Mouse (Mus musculus) kidney, embryonic 14.5 days (tissue): ENCODE measurements around the gene Wnk4. TPM values are rescaled to one million over a fixed set of nuclear protein-coding genes. Genes with fewer than 3 reads are reported as not detected.
A peak's percentile ranks its signal among the peaks of the same experiment; 100 is the strongest.

Experiments
- ATAC-seq: fragments of 200-750 bp; cut with Nextera tagmentation; 2 replicates; pipeline ENCODE4 v1.8.0; 2017; ENCODE audit warnings: moderate number of reproducible peaks, mild to moderate bottlenecking, moderate TSS enrichment, moderate library complexity; ENCODE audit not compliant: low FRiP score, low TSS enrichment
- H3K27ac ChIP-seq: fragments of 300-500 bp; sonication (generic); 2 replicates; pipeline ENCODE4 v1.5.1; 2014; ENCODE audit warnings: low read depth, mild to moderate bottlenecking, low read length, moderate library complexity, mixed read lengths
- H3K27me3 ChIP-seq: fragments of 300-500 bp; sonication (generic); 2 replicates; pipeline ENCODE4 v1.6.1; 2014; ENCODE audit warnings: mild to moderate bottlenecking, low read length; ENCODE audit not compliant: control insufficient read depth, insufficient read depth
- H3K36me3 ChIP-seq: fragments of 300-500 bp; sonication (generic); 2 replicates; pipeline ENCODE4 v1.6.1; 2014; ENCODE audit warnings: low read length, mixed read lengths; ENCODE audit not compliant: control insufficient read depth, insufficient read depth
- H3K4me1 ChIP-seq: fragments of 300-500 bp; sonication (generic); 2 replicates; pipeline ENCODE4 v1.6.1; 2014; ENCODE audit warnings: low read length, mixed read lengths; ENCODE audit not compliant: control insufficient read depth, insufficient read depth
- H3K4me2 ChIP-seq: fragments of 300-500 bp; sonication (generic); replicated peaks from 2 replicates; pipeline ENCODE4 v1.6.1; 2014; ENCODE audit warnings: low read depth, mild to moderate bottlenecking, low read length
- H3K4me3 ChIP-seq: fragments of 300-500 bp; sonication (generic); 2 replicates; pipeline ENCODE4 v1.5.1; 2014; ENCODE audit warnings: mild to moderate bottlenecking, low read length
- H3K9ac ChIP-seq: fragments of 300-500 bp; sonication (generic); 2 replicates; pipeline ENCODE4 v1.6.1; 2014; ENCODE audit warnings: low read depth, mild to moderate bottlenecking, low read length, moderate library complexity
- H3K9me3 ChIP-seq: fragments of 300-500 bp; sonication (generic); 2 replicates; pipeline ENCODE4 v1.6.1; 2016; ENCODE audit warnings: low read length; ENCODE audit not compliant: control insufficient read depth
- WGBS: fragments of 180-500 bp; shearing (Covaris S2); extraction: QIAGEN DNeasy Blood & Tissue Kit; methylation state at CpG from one replicate; pipeline ENCODE4 v1.1.7; 2014; 5-methylcytosine and 5-hydroxymethylcytosine counted together
- polyA plus RNA-seq: library from polyadenylated mRNA; unstranded; fragments of >200 nt; fragmentation: Nextera tagmentation; extraction: Ambion mirVana; gene quantifications from 2 replicates; pipeline ENCODE4 v1.2.1, GENCODE M21; 2014

Gene Wnk4
- polyA plus RNA-seq, 1 experiment from 2014 or later: 28.1 TPM

- Histone ChIP-seq H3K4me3 (no peak overlapping the region), H3K27me3 (no peaks in the 10 kb centered on the region), H3K4me1 (peaks cover 27% of the 10 kb centered on the region), H3K27ac (no peak overlapping the region), H3K9me3 (no peaks in the 10 kb centered on the region), H3K9ac (no peak overlapping the region; the same call in 1 of the 2 replicates), H3K36me3 (peaks cover 3% of the 10 kb centered on the region; the same call in 1 of the 2 replicates), H3K4me2 (no peak overlapping the region)
- WGBS: 67% methylated on average over 2 of the region's 2 CpGs
- no peak for ATAC-seq
Measured at GRCm38 (mm10) chr11:101251031-101251430, 9.3 kb upstream of the Wnk4 start.

GRCm38 (mm10) chr11:101252941-101253340 lies 7.4 kb upstream of the Wnk4 start:
- Histone ChIP-seq H3K4me2 (peak overlapping the region; percentile 65), H3K36me3 (peaks cover 9% of the 10 kb centered on the region; the same call in 1 of the 2 replicates), H3K4me1 (peaks cover 18% of the 10 kb centered on the region), H3K4me3 (peak overlapping the region; percentile 60), H3K27me3 (no peaks in the 10 kb centered on the region), H3K9ac (peak overlapping the region; percentile 71), H3K9me3 (no peaks in the 10 kb centered on the region), H3K27ac (peak overlapping the region; percentile 81)
- 10% methylated on average over 7 of the region's 7 CpGs for WGBS
- no peak for ATAC-seq

GRCm38 (mm10) chr11:101253613-101254389 lies 6.6 kb upstream of the Wnk4 start, which contains the start of gene Vps25:
Gene Vps25 (plus strand): TSS chr11:101253707.
- peak within 1 kb of the TSS; percentile 65 for H3K4me2 ChIP-seq
- no peaks in the 10 kb centered on the region for H3K27me3 ChIP-seq
- no peaks in the 10 kb centered on the region for H3K9me3 ChIP-seq
- H3K36me3 ChIP-seq: peaks cover 13% of the 10 kb centered on the region; the same call in 1 of the 2 replicates
- H3K9ac ChIP-seq: peak within 1 kb of the TSS; percentile 71
- peaks cover 21% of the 10 kb centered on the region for H3K4me1 ChIP-seq
- H3K4me3 ChIP-seq: peak within 1 kb of the TSS; percentile 60
- peak; percentile 74 for ATAC-seq
- under 1% methylated on average over 40 of the region's 40 CpGs for WGBS
- peak within 1 kb of the TSS; percentile 81 for H3K27ac ChIP-seq

- H3K9me3 ChIP-seq: no peaks in the 10 kb centered on the region
- no peak overlapping the region for H3K4me3 ChIP-seq
- WGBS: 86% methylated on average over 13 of the region's 13 CpGs
- peaks cover 33% of the 10 kb centered on the region for H3K4me1 ChIP-seq
- no peak overlapping the region for H3K9ac ChIP-seq
- no peak for ATAC-seq
- no peak overlapping the region for H3K27ac ChIP-seq
- no peak overlapping the region for H3K4me2 ChIP-seq
- H3K27me3 ChIP-seq: no peaks in the 10 kb centered on the region
- peaks cover 13% of the 10 kb centered on the region; the same call in 1 of the 2 replicates for H3K36me3 ChIP-seq
Measured at GRCm38 (mm10) chr11:101255826-101256775, 4.3 kb upstream of the Wnk4 start.

- Histone ChIP-seq H3K9me3 (no peaks in the 10 kb centered on the region), H3K27me3 (peaks cover 9% of the 10 kb centered on the region; the same call in 1 of the 2 replicates), H3K36me3 (peaks cover 13% of the 10 kb centered on the region; the same call in 1 of the 2 replicates), H3K4me1 (peaks cover 40% of the 10 kb centered on the region), H3K4me3 (peak overlapping the region; percentile 50), H3K9ac (peak overlapping the region; percentile 61; the same call in 1 of the 2 replicates), H3K4me2 (peak overlapping the region; percentile 75), H3K27ac (peak overlapping the region; percentile 96)
- peak; percentile 70 for ATAC-seq
- WGBS: 4% methylated on average over 6 of the region's 6 CpGs
Measured at GRCm38 (mm10) chr11:101259261-101259712, 1.1 kb upstream of the Wnk4 start.

- no peak for ATAC-seq
- Histone ChIP-seq H3K9ac (peak overlapping the region; percentile 61), H3K9me3 (no peaks in the 10 kb centered on the region), H3K36me3 (peaks cover 12% of the 10 kb centered on the region; the same call in 1 of the 2 replicates), H3K4me2 (peak overlapping the region; percentile 75), H3K4me1 (peaks cover 47% of the 10 kb centered on the region), H3K4me3 (peak overlapping the region; percentile 50), H3K27me3 (peaks cover 9% of the 10 kb centered on the region; the same call in 1 of the 2 replicates), H3K27ac (peak overlapping the region; percentile 96)
- under 1% methylated on average over 30 of the region's 30 CpGs for WGBS
Measured at GRCm38 (mm10) chr11:101260826-101261380, 536 bp downstream of the Wnk4 start.

GRCm38 (mm10) chr11:101262272-101262967 lies 2.1 kb downstream of the Wnk4 start:
- 3% methylated on average over 24 of the region's 24 CpGs for WGBS
- H3K9me3 ChIP-seq: no peaks in the 10 kb centered on the region
- H3K4me1 ChIP-seq: peaks cover 47% of the 10 kb centered on the region
- H3K4me3 ChIP-seq: peak overlapping the region; percentile 50
- H3K36me3 ChIP-seq: peaks cover 5% of the 10 kb centered on the region; the same call in 1 of the 2 replicates
- peaks cover 9% of the 10 kb centered on the region; the same call in 1 of the 2 replicates for H3K27me3 ChIP-seq
- ATAC-seq: no peak
- H3K4me2 ChIP-seq: peak overlapping the region; percentile 75
- H3K27ac ChIP-seq: no peak overlapping the region
- H3K9ac ChIP-seq: peak overlapping the region; percentile 46; the same call in 1 of the 2 replicates
